Mouse (Mus musculus): ENCODE measurements around the gene Igfbp3. TPM values are rescaled to one million over a fixed set of nuclear protein-coding genes. Genes with fewer than 3 reads are reported as not detected.
"Not testable (repeated sequence)": the region's sequence is repeated elsewhere in the genome, so short reads cannot be mapped to it uniquely, and the experiment has no call there.

Igfbp3 gene
- total RNA-seq (2022), result 1 to 10 TPM; 6.5 to 7.4 (median 6.7) TPM

- peak; percentile 56 to 81 for DNase-seq (ENCODE audit: low spot score in 2 of 2)
Measured at GRCm38 (mm10) chr11:7213501-7214341, at the start of gene Igfbp3. TSS of gene Igfbp3 (minus strand) at chr11:7213923.

GRCm38 (mm10) chr11:7250870-7251269 lies 37.1 kb upstream of the Igfbp3 start:
- DNase-seq (ENCODE audit: low spot score in 2 of 2), result no peak

GRCm38 (mm10) chr11:7250415-7250814 lies 36.7 kb upstream of the Igfbp3 start:
- no peak for DNase-seq (ENCODE audit: low spot score in 2 of 2)

GRCm38 (mm10) chr11:7244782-7245181 lies 31.1 kb upstream of the Igfbp3 start:
- no peak for DNase-seq (ENCODE audit: low spot score in 2 of 2)

- no peak for DNase-seq (ENCODE audit: low spot score in 2 of 2)
Measured at GRCm38 (mm10) chr11:7239041-7239740, 25.5 kb upstream of the Igfbp3 start.

- no peak for DNase-seq (ENCODE audit: low spot score in 2 of 2)
Measured at GRCm38 (mm10) chr11:7238546-7238945, 24.8 kb upstream of the Igfbp3 start.

GRCm38 (mm10) chr11:7237712-7238111 lies 24.0 kb upstream of the Igfbp3 start:
- DNase-seq (ENCODE audit: low spot score in 2 of 2), result no peak

GRCm38 (mm10) chr11:7236751-7237150 lies 23.0 kb upstream of the Igfbp3 start:
- no peak for DNase-seq (ENCODE audit: low spot score in 2 of 2)

- DNase-seq (ENCODE audit: low spot score in 2 of 2), result no peak
Measured at GRCm38 (mm10) chr11:7234981-7235609, 21.4 kb upstream of the Igfbp3 start.

- DNase-seq (ENCODE audit: low spot score in 2 of 2), result no peak
Measured at GRCm38 (mm10) chr11:7234436-7234835, 20.7 kb upstream of the Igfbp3 start.

GRCm38 (mm10) chr11:7233333-7233732 lies 19.6 kb upstream of the Igfbp3 start:
- DNase-seq (ENCODE audit: low spot score in 2 of 2), result no peak

GRCm38 (mm10) chr11:7231958-7232357 lies 18.2 kb upstream of the Igfbp3 start:
- DNase-seq (ENCODE audit: low spot score in 2 of 2), result no peak

- no peak for DNase-seq (ENCODE audit: low spot score in 2 of 2)
Measured at GRCm38 (mm10) chr11:7230000-7230399, 16.3 kb upstream of the Igfbp3 start.

GRCm38 (mm10) chr11:7228107-7228506 lies 14.4 kb upstream of the Igfbp3 start:
- DNase-seq (ENCODE audit: low spot score in 2 of 2), result no peak

- DNase-seq (ENCODE audit: low spot score in 2 of 2), result no peak
Measured at GRCm38 (mm10) chr11:7226810-7227550, 13.3 kb upstream of the Igfbp3 start.

- DNase-seq (ENCODE audit: low spot score in 2 of 2), result peak in 1 of 2 experiments; percentile 41
Measured at GRCm38 (mm10) chr11:7226200-7226599, 12.5 kb upstream of the Igfbp3 start.

- not testable (repeated sequence) for DNase-seq (ENCODE audit: low spot score in 2 of 2)
Measured at GRCm38 (mm10) chr11:7221826-7222225, 8.1 kb upstream of the Igfbp3 start.

GRCm38 (mm10) chr11:7215703-7216102 lies 2.0 kb upstream of the Igfbp3 start:
- peak in 1 of 2 experiments; percentile 55 for DNase-seq (ENCODE audit: low spot score in 2 of 2)

GRCm38 (mm10) chr11:7214761-7215160 lies 1.0 kb upstream of the Igfbp3 start:
- DNase-seq (ENCODE audit: low spot score in 2 of 2), result no peak

GRCm38 (mm10) chr11:7214342-7214660 lies 578 bp upstream of the Igfbp3 start:
- no peak for DNase-seq (ENCODE audit: low spot score in 2 of 2)

- no peak for DNase-seq (ENCODE audit: low spot score in 2 of 2)
Measured at GRCm38 (mm10) chr11:7213161-7213500, 592 bp downstream of the Igfbp3 start.

All from left cerebral cortex, adult 8-10 months (tissue).